Mouse (Mus musculus): ENCODE measurements around the gene Rsrc2.

DNA sequence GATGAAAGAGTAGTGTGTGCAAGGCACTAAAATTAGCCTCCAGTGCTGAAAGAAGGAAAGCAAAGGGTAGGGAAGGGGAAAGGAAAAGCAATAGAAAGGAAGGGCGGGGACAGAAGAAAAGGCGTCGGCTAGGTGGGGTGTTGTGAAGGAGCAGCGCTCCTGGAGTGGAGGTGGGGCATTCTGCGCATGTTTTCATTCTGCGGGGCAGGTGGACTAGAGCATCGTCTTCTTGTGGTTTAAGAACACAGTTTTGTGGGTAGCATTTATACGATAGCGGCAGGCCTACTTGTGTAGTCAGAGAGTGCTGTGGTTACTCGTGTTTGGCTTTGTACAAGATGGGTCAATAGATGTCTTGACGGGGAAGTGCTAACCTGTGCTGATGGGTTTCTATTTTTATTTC, 16.3 kb upstream of the Rsrc2 start:
- no peak for TF ChIP-seq MAZ (IDR thresholded peaks at IDR 0.05; ENCODE audit: low read depth, low read length)
- no peak for TF ChIP-seq POLR2A (IDR thresholded peaks at IDR 0.05; ENCODE audit: low read depth, low read length)
- no peak for TF ChIP-seq USF2 (conservative IDR thresholded peaks at IDR 0.05; ENCODE audit: low read depth, low read length)
- TF ChIP-seq CTCF (conservative IDR thresholded peaks at IDR 0.05 in 1 of 2, IDR thresholded peaks at IDR 0.05 in 1 of 2; ENCODE audit: low read depth in 2 of 2, low read length in 2 of 2), result no peak
- TF ChIP-seq UBTF (IDR thresholded peaks at IDR 0.05; ENCODE audit: low read depth, low read length), result no peak
